Mouse (Mus musculus): Measurements from ENCODE around the gene Clybl.

DNA sequence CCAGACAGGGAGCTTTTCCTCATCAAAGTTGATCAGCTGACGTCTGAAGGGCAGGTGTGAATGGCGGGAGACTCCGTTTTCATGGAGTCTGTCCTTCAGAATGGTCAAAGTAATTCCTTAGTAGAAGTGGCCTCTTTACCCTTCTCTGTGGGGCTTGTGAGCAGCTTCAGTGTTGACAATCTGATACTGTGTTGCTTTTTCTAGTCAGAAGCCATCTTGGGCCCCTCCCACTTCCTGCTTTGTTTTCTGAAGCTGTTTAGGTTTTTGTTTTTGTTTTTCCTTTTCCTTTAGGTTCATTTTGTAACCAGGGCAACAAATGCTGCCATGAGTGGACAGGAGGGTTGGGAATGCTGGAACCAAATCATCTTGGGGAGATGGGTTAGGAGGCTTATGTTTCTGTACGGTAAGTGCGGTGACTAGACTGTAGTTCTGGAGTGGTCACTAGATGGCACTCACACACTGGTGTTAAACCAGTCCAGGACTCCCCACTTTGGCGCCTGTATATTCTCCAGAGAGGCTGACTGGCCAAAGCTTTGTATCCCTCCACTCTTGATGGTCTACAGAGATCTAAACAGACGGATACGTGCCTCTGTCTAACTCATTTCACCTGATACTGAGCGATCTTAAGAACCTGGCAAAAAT lies 42.1 kb downstream of the Clybl start:
- TF ChIP-seq CTCF (IDR thresholded peaks at IDR 0.05; ENCODE audit: control insufficient read depth, insufficient read depth, low read length), result peak; percentile 65
- TF ChIP-seq POLR2A (IDR thresholded peaks at IDR 0.05; ENCODE audit: borderline replicate concordance, control insufficient read depth, low read depth, low read length), result no peak
